Mouse (Mus musculus) Muller cell, postnatal 12 days (primary cell): Measurements from ENCODE around the gene Taldo1.
"Not testable (repeated sequence)": the region's sequence is repeated elsewhere in the genome, so short reads cannot be mapped to it uniquely, and the experiment has no call there.

Source experiments
- DNase-seq: peaks from one replicate; pipeline ENCODE4 v3.0.0-alpha.2; 2015; ENCODE audit errors: inconsistent ontology term

The Taldo1 gene

DNA sequence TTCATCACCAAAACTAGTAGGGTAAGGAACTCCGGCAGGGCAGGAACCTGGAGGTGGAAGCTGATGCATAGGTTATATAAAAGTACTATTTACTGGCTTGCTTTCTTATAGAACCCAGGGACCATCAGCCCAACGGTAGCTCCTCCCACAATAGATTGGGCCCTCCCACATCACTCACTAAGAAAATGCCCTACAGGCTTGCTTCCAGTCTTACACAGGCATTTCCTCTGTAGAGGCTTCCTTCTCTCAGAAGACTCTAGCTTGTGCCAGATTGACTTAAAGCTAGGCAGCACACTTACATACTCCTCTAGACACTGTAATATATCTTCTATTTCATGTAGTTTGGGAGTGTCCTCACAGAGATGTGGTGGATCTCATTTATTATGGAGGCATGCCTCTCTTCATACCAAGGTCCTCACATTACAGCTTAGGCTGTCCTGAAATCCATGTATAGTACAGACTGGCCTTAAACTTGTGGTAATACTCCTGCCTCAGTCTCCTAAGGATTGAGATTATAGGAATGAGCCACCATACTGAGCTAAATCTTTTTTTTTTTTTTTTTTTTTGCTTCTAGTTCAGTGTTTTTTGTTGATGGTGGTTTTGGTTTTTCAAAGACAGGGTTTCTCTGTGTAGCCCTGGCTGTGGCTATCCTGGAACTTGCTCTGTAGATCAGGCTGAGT lies 4.1 kb upstream of the Taldo1 start:
- DNase-seq: no peak

DNA sequence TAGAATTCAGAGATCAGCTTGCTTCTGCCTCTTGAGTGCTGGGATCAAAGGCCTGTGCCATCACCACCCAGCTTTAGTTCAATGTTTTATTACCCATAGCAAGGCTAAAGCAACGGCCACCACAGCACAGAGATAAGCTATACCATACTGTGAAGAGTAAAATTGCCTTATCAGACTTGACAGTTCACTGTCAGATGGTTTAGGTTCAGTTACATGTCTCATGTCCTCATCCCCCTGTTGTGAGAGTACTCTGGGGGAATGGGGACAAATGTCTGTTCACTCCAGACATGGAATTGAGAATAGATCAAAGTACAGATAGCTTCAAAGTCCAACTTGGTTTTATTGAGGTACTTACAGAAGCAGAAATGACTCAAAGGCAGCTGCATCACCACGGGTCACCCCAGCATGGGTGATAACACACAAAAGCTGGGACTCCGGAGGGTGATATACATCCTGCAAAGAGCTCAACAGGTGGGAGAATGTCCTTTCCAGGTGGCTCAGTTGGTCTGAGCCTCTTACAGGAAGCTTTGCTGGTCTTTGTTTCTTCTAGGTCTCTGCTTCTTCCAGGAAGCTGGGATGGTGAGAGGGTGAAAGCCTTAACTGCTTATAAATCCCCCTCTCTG lies 3.4 kb upstream of the Taldo1 start:
- DNase-seq: no peak

DNA sequence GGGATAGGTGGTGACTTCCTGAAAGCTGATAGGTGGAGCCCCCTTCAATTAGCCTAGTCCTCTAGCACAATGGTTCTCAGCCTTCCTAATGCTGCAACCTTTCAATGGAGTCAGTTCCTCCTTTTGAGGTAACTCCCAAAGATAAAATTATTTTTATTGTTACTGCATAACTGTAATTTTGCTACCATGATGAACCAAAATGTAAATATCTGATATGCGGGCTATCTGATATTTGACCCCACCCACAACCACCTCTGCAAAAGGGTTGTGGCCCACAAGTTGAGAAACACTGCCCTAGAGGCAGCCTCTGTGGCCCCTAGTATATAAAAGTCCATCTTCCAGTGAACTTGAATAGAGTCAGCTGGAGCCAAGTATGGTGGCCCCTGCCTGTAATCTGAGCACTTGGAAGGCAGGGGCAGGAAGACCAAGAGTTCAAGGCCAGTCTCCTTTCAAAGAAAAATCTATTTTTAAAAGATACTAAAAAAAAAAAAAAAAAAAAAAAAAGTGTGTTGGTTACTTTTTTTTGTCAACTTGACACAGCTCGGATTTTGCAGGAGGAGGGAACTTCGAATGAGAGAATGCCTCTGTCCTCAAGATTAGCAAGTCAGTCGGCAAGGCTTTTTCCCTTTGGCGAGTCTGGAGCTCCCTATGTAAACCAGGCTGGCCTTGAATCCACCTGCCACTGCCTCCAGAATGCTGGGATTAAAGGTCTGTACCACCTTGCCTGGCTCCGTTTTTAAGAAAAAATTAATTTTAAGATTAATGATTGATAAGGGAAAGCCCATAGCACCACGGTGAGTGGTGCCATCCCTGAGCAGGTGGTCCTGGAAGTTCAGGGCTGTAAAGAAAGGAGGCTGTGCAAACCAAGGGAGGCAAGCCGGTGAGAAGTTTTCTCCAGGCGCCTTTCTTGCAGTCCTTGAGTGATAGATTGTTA lies 1.4 kb upstream of the Taldo1 start:
- no peak for DNase-seq

DNA sequence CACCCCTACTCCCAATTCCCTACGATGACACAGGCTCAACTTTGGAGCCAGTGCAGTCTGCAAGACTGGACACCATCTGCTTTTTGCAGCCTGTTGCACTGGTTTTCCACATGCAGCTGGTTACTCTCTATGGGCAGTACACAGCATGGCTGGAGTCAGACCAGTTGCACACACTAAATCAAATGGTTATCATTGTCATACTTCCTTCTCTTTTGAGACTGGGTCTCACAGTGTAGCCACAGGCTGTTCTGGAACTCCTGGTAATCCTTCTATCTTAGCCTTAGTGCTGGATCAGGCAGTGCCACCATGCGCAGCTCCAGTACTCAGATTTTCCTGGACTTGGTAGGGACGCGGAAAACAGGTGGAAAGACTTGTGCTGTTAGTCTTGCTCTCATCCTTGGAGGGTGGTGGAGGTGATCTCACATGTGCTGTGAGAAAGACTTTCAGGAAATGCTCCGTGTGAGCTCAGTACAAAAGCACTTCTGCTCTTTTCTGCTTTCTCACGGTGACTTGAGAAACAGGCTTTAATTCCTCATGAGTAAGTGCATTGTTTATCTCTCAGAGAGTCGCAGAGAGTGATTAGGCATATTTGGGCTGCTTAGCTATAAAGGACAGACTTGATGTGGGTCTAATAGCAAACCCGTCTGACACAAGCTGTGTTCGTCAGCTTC lies 688 bp downstream of the Taldo1 start:
- DNase-seq: peak; percentile 75

DNA sequence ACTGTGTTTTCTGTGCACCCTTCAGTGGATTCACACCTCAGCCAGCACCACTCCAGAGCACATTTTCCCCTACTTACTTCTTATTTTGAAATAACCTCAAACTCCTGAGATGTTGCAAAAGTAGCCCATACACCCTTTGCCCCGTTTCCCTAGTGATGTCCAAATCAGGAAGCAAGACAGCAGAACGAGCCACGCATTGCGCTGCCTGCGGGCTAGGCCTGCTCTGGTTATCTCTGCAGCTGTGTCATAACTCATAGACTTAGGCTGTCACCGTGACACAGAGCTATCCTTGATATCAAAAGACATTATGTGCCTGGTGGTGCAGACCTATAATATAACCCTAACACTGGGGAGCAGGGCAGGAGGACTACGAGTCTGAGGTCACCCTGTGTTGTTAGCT lies 2.2 kb downstream of the Taldo1 start:
- no peak for DNase-seq

DNA sequence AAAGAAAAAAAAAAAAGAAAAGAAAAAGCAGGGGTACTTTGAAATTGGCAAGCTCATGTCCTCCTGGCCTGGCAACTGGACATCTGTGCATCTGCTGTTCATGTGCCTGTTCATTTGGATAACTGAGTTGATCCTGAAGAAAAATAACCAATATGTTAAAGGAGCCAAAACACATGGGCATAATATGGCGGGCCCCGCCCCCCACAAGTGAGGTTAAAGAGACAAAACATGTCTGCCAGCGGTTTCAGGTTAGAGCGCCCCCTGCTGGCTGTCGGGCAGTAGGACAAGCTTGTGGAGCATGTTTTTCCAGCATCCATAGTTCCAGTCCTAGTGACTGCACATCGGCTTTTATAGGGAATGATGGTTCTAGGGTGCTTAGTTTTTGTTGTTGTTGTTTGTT lies 2.8 kb downstream of the Taldo1 start:
- peak; percentile 65 for DNase-seq

DNA sequence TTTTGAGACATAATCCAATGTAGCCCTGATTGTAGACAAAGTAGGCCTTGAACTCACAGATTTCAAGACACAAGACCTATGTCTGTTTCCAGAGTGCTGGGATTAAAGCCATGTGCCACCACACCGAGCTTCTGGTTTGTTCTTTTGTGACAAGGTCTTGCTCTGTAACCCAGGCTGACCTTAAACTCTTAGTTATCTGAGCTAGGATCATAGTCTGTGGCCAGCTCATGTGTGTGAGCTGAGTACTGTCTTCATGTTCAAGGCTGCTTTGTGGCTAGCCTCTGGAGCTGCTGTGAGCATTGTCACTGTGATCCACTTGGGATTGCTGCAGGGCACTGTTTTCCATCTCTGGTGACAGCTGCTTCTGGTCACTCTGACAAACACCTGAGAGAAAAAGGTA lies 3.3 kb downstream of the Taldo1 start:
- no peak for DNase-seq

DNA sequence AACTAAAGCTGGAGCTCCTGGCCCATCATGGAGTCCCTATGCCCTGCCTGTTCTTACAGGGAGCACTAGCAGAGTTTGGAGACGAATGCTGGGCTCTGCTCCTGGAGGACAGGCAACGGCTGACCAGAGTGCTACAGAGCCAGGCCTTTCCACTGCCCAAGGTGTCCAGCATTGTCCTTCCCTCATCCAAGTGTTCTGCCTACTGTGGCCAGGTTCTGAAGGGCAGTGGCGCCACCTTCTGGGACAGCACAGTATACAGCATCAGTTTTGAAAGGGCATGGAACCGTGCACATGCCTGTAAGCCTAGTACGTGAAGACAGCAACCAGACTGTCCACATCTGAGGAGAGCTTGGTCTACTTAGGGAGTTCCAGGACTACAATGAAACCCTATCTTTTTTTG lies 11.3 kb downstream of the Taldo1 start:
- DNase-seq: peak; percentile 60

DNA sequence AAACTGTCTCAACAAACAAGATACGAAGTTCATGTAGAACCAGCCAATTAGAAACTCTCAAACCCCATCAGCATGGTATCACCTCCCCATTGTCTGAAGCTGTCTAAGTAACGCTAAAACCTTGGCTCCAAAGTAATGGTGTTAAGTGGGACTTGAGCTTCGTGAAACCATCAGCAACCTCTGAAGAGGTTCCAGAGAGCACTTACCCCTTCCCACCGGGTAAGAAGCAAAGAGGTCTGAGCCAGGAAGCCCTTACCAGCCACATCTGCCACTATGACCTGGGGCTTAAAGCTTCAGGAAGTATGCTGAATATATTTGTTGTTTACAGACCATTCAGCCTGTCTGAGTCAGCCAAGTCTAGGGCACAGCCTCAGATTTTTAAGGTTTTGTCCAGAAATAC lies 13.5 kb downstream of the Taldo1 start:
- DNase-seq: no peak

DNA sequence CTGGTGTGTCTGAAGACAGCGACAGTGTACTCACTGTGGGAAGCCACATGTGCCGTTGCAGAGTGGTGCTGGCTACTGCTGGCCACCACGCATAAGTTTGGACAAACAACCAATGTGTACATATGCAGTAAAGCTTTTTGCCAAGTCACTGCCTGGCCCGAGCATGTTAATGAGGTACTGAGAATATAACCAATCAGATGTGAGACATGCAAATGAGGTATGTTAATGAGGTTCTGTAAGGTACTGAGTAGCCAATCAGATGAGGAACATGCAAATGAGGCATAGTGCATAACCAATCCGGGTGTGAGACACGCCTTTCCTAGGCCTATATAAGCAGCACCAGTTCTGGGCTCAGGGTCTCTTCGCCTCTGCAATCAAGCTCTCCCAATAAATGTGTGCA lies 15.7 kb downstream of the Taldo1 start:
- not testable (repeated sequence) for DNase-seq

DNA sequence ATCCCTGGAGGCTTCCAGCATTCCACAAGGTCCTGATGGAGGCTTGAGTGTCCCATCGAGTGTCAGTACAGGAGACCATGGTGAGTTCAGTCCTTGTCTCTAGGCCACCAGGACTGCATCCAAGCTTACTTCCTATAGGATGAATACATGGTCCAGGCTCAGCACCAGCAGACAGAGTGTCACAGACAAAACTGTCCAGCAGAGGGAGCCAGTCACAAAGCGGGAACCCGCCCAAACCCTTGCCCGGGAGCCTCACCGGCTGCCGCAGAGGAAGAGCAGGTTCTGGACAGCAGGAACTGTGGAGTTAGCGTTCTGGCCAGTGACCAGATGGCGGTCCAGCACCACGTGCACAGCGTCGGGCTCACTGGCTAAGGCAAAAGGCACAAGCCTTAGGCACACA lies 16.8 kb downstream of the Taldo1 start:
- DNase-seq: peak; percentile 76

DNA sequence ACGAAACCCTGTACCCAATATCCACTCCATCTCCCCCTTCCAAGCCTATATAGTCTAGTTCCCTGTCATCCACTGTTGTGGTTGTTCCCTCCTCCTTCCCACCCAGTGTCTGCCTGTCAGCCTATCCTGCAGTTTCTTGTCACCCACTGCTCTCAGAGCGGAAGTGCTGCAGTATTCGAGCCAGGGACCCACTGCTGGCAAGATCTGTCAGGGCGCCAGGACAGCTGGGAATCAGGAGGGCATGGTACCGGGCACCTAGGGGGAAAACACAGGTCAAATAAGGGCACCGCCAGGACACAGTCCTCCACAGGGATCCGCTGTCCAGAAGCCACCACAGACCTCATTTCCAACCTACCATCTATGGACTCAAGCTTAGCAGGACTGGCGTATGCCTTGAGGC lies 18.6 kb downstream of the Taldo1 start:
- no peak for DNase-seq

DNA sequence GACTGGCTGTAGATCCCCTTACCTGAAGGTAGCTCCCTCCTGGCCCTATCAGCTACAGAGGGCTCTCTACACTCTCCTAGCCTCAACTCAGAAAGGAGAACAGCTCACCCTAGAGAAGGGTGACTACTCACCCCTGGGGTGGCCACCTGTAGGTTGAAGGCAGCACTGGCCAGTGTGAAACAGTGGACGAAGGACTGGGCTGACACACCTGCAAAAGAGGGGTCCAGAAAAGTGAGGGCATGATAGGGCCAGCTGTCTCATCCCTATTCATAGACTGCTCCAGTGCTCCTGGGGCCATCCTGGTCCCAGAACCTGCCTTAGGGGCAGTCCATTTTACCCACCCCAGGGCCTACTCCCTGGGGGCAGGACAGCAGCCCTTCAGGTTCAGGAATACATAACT lies 19.7 kb downstream of the Taldo1 start:
- DNase-seq: no peak

DNA sequence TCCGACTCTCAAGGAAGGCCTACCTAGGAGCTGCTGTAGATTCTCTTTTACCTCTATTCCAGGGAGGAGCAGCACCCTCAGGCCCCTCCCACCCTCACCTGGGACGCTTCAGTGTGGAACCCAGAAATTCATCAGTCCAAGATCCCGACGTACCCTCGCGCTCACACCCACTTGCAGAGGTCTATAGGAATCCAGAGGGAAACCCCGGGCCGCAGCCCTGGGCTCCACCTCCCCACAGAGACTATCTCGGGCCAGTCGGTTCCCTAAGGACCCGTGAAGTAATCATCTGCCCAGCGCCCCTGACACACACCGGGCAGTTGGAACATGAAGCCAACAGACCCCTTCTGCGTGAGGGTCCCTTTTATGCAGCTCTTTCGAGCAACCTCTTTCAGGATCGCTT lies 21.3 kb downstream of the Taldo1 start:
- peak; percentile 27 for DNase-seq

DNA sequence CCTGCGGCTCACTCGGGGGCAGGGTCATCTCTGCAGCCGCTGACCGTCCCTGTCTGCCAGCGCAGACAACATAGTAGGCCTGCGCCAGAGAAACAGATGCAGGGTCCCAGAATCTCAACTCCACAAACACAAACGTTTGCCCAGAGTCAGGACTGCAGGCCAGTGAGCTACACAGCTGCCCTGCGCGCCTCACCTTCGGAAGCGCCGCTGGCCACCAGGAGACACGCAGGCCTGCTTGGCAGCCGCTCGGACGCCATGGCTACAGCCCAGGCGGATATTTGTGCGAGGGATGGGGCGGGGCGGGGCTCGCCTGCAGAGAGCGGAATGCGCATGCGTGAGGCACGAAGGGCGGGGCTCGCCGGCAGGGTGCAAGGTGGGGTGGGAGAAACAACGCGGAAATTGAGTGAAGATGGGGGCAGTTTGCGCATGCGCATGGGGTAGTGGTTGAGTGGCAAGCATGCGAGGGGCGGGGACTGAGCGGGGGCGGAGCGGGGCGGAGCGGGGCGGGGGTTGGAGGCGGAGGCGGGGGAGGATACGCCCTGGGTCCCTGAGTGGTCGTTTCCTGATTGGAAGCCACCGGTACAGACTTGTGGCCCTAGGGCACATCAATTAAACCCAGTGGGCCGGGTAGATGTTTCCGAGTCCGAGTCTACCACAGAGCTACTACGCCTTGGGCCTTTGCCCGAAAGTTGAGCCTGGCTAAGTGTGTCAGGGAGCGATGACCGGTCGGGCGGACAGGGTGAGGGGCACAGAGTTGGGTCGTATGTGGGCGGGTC lies 22.0 kb downstream of the Taldo1 start, which contains the start of gene Gatd1:
Gene Gatd1, minus strand, starts transcription at position 328 of the 776 bp plus-strand sequence.
- DNase-seq: peak; percentile 98

DNA sequence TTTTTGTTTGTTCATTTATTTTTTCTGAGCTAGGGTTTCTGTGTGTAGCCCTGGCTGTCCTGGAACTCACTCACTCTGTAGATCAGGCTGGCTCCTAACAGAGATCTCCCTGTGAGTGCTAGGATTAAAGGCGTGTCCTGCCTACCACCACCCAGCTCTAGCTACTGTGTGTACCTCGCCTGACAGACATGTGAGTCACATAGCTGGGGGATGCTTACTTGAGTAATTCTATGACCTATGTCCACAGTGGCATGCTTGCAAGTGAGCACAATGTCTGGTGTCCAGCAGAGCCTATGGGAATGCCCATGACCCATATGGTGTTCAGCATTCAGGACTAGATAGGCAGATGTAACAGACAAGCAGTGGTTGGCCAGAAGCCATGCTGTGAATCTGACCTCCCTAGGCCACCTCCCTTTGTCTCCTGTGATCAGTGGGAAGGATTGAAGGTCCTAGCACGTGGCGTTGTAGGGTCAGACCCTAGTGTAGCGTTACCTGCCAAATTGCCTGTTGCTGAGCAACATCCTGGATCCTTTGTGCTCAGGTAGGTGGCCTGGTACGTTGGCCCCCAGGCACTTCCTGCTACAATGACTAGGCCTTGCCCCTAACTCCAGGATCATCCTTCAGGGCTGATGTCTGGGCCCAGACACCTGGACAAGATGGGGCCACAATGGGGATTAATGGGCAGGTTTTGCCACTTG lies 24.3 kb downstream of the Taldo1 start:
- DNase-seq: no peak

DNA sequence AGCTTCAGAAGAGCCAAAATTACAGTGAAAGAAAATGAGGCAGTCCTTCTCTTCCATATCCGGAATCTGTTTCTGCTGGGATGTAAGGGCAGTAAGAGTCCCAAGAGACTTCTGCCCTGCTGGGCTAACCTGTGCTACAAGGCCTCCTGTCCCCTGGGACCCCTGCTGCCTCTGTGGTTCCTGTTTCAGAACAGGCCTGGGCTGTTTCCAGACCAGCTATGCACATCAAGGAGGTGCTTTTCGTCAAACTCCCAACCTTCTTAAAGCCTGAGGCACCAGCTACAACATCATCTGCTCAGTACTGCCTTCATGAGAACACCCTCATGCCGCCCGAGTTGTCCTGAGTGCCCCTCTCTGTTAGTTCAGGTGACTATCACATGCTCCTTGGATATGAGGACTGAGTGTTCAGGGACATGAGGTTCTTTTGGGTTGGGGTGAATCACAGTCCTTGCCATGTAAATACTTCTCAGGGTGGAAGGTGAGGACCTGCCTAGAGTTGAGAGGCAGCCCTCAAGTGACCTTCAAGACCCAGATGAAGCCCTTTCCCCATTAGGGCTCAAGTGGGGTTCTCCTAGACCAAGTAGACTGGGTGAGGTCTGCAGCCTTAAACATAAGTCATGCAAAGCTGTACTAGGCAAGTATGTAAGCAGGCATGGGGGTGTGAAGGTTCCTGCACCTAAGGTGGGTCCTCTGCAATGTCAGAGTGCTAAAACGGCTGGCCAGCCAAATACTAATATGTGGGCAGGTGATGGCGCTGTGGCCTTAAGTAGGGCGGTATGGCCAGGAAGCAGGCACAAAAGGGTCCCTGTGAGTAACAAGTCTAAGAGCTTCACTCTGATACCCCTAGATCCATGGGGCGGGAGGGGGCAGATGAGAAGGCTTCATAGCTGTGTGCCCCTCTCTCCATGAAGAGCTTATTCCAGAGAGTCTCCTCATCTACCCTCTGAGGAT lies 26.0 kb downstream of the Taldo1 start:
- no peak for DNase-seq

DNA sequence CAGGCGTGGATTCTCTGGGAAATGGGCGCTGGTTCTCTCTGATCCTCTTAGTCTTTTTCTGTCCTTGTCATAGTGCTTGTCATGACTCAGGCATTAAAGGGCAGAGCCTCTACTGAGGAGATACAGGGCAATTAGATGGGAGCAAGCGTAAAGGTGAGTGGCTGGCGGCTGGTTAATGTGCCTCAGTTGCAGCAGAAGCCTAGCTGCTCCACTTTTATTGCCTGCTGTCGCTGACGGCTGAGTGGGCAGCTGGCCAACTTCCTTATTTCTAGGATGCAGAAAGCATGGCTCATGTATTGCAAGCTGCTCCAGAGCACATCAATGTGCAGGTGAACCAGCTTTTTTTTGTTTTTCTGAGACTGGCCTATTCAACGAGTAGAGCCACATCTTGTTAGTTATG lies 27.0 kb downstream of the Taldo1 start:
- DNase-seq: no peak

DNA sequence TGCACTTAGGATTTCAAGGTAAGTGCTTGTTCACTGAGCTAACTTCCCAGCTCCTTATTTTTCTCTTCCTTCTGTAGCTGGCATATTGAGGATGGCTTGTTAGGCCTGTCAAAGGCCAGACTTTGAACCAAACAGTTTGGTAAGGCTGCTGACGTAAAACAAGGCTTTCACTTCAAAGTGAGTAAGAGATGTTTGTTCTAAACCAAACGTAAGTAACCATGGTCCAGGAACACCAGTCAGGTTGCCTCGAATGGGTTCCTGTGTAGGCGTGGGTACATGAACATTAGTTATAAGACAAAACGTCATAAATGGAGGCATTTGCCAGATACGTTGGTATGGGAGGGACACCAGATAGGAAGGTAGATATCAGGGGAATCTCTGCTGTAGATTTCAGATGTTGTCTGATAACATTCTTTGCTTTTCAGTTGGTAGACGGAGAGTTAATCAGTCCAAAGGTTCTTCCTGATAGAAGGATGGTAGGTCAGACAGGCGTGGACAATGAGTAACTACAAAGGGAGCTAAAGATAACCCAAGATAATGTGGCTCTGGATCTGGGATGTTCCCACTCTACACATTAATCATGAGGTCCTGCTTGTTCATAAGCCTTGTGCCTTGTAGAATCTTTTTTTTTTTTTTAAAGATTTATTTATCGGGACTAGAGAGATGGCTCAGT lies 28.2 kb downstream of the Taldo1 start:
- no peak for DNase-seq
